Mouse (Mus musculus) c-Kit-positive CD71-positive TER-119-negative erythroid progenitor cells, embryonic 14.5 days (primary cell): ENCODE data around the gene Tmcc2.

Experiments
- DNase-seq: peaks from one replicate; pipeline ENCODE4 v3.0.0-alpha.2; 2013; ENCODE audit warnings: low read depth

The Tmcc2 gene

DNA sequence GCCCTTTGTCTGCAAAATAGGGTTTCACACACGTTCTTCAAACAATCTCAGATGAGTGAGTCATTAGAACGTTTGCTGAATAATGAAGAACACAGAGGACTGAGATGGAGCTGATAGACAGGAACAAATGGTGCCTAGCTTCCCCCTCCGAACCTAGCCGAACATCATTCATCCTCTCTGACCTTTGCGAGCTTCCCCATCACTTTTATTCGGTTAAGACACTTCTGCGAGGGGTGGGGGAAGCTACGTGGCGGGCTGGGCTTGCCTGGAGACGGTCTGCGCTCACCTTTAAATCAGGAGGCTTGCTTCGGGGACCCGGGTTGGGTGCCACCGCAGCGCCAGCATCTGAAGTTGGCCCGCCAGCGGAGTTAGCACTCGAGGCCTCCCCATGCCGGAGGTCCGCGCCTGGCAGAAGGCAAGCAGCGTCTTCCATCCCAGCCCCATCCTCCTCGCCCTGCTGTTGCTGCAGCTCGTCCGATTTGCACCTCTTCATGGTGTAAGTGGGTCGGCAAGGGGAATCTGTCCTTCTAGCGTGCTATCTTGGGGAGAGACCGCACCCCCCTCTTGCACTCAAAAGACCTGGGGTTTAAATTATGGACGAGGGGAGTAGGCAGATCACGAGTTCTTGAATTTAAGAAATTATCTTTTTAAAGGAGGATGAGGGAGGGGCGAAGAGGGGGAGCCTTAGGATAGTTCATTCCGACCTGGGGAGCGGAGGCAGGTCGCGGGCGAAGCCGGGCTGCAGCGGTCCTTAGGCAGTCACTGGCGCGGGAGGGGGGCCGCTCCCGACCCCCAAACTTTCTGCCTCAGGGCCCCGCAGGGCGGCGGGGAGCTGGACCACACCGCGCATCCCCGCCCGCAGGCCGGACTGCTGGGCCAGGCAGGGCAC is at the start of gene Tmcc2:
Tmcc2 (minus strand) TSS at position 591 of the 889 bp plus-strand sequence.
- DNase-seq = no peak

DNA sequence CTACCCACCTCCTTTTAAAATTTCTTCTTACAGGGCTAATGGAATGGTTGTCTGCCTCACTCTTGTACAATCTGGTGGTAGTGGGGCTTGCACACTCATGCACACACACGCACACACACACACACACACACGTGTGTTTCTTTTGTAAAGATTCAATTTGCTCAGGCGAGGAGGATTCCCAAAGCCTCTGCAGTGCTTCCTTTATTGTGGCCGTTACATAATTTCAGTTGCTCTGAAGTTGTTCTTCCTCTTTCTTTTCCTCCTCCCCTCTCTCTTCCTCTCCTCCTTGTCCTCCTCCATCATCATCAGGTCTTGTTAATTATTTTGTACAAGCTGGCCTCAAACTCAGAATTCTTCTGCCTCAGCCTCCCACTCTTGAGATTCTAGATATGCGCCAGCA is 46.3 kb upstream of the Tmcc2 start:
- no peak for DNase-seq

DNA sequence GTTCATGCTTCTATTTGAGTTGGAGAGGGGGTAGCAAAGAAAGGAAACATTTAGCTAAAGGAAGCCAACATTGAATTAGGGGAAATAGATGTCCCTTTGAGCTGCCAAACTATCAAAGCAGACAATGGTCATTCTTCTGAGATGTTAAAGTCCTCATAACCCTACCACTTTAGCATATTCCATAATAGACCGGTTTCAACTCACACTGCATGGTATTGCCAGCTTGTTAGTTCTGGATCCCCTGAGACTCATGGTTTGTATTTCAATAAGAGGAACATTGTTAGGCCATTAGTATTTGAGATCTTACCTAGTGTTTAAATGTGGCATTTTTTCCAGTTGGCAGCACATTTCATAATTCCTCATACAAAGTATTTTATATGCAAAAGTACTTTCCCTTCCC is 45.9 kb upstream of the Tmcc2 start:
- no peak for DNase-seq

DNA sequence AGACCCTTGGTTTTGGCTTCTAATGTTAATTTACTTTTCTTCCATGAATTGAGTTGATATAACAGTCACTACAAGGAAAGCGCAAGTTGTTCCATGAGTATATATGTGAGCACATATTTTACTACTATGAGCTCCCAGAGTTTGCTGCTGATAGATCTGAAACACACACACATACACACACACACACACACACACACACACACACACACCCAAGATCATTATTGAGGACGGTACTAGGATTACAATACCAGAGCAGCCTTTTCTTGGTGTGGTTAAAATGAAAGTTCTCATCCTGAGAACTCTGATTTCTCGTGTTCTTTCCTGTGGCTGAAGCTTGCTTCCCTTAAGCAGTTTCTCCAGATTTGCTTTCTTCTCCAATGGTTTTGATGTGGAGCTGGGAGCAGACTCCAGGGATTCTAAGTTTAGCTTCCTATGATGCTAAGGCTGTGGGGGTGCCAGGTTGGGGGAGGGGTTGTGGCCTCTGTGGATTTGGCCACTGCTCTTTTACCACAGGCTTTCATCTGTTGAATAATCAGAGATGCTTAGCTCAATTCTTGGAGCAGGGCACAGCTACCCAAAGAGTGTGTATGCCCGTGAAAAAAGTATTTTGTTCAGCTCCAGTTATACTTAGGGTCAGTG is 45.4 kb upstream of the Tmcc2 start:
- no peak for DNase-seq

DNA sequence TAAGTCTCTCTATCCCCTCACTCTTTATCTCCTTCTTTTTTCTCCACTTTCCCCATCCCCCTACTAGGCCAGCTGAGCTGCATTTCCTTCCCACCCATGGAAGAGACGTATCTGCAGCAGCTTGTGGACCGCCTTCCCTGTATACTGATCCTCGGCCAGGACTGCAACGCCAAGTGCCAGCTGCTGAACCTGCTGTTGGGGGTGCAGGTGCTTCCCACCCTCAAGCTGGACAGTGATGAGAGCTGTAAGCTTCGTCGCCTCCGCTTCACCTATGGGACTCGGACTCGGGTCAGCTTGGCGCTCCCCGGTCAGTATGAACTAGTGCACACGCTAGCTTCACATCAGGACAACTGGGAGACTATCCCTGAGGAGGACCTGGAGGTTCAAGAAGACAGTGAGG is 43.0 kb upstream of the Tmcc2 start:
- no peak for DNase-seq

DNA sequence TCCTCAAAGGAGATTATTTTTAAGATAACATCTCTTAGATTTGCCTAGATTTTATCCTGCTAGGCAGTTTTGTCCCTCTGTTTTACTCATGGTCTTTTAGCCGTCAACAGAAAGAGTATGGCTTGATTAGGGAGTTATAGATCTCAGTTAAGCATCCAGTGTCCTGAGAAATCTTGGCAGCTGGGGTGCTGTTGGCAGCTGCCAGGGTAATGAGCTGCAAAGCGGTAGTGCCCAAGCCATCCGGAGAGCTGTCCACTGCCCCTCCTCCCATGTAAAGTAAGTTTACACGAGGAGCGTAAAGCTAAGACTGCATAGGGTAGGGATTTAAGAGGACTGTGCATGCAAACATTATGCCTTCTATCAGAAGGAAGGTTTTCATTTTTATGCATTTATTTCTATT is 42.3 kb upstream of the Tmcc2 start:
- no peak for DNase-seq

DNA sequence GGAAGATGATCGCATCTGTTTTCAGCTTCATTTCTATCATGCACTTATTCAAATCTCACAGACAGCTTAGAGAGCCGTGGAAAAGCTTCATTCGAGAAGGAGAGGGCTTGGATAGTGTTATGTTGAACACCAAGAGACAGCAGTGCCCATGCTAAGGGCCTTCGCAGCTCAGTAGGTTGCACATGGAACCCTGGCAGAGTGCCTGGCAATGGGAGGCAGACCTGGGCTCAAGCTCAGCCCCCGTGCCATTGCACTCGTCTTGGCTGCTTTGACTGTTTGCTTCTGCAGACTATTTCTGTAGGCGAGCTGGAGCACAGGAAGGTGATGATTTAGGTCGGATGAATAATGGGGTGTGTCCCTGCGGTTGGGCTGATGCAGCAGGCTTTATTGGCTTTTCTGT is 40.6 kb upstream of the Tmcc2 start:
- no peak for DNase-seq

DNA sequence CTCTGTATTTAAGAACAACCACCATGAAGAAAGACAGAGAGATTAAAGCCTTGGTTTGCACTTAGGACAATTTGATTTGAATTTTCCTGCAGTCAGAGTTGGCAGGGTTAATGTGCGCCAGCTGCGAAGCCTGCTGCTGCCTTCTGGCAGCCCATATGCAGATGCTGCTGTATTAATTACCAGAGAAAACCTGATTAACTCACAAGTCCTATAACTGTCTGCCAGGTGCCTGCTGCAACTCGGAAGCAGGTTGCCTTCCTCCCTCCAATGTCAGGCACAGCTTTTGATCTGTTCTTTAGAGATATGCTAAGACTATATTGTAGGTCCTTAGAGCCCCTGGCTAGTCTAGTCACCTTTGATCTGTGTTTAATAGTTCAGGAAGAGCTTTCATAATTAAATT is 39.7 kb upstream of the Tmcc2 start:
- no peak for DNase-seq

DNA sequence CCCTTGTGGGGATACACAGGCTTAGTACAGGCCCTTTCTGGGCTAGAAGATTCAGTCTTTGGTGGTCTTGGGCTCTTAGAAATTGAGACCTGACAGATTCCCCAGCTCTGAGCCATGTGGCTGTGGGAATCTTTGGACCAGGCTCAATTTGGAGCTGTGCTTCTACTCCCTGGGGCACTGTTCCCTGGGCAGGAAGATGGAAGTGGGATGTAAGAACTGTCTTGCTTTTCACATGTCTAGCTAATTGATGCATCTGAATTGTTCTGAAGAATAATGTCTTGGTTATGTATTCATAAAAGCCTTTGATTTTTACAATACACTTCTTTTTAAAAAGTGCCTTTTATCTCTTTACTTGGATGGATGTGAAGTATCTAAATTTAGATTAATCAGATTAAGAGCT is 34.5 kb upstream of the Tmcc2 start:
- no peak for DNase-seq

DNA sequence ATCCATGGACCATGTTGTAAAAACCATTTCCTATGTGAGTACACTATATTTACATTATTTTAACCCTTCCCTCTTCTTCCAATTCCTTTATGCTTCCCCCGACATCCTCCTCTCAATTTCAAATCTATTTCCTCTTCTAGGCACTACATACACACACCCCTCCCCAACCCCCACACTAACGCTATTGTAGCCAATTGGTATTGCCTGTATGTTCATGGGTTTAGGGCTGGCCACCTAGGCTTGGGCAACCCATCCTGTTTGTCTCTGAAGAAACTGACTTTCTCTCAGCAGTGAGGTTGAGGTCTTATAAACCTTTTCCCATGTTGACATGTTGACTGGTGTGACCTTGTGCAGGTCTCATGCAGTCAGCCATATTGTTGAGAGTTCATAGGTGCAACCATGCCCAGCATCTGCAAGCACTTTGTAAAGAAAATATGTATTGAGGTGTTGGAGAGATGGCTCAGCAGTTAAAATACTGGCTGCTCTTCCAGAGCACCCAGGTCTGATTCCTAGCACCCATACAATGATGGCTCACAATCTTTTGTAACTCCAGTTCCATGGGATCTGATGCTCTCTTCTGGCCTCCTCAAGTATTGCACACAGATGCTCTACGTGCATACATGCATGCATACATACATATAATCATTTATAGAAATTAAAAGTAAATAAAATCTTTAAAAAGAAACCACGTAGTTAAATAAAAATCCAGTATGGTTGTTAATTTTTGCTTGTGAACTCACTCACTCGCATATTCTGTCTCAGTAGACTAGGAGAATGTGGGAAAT is 32.0 kb upstream of the Tmcc2 start:
- no peak for DNase-seq

DNA sequence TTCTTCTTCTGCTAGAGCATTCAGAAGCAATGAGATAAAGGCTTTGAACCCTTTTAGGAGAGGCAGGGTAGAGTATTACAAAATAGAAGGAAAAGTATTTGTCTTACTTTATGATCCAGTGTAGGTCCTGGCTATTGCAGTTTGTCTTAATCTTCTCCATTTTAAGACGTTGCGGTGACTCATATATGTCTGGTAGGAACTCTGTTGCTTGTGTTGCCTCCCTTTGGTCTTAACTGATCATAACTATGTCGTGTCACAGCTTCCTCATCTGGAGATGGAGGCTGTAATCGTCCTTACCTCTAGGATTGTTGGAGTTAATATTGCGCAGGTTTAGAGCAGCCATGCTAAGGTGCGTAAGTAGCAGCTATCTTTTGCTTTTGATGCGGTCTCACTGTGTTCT is 29.6 kb upstream of the Tmcc2 start:
- no peak for DNase-seq

DNA sequence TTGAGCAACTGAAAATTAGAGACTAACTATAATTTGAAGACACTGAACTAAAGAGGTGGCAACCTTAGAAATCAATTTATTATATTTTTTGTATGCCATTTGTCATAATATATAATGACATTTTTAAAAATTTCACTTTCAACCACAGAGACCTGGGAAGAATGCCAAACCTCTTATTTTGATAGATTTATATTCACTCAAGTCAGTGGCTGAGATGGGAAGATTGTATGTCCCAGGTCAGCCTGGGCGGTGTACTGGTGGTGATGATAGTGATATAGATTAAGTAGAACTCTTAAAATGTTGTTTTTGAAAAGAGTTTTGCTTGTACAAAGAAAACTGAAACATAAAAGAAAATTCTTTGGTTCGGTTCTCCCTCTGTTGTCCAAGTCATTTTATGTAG is 29.1 kb upstream of the Tmcc2 start:
- no peak for DNase-seq

DNA sequence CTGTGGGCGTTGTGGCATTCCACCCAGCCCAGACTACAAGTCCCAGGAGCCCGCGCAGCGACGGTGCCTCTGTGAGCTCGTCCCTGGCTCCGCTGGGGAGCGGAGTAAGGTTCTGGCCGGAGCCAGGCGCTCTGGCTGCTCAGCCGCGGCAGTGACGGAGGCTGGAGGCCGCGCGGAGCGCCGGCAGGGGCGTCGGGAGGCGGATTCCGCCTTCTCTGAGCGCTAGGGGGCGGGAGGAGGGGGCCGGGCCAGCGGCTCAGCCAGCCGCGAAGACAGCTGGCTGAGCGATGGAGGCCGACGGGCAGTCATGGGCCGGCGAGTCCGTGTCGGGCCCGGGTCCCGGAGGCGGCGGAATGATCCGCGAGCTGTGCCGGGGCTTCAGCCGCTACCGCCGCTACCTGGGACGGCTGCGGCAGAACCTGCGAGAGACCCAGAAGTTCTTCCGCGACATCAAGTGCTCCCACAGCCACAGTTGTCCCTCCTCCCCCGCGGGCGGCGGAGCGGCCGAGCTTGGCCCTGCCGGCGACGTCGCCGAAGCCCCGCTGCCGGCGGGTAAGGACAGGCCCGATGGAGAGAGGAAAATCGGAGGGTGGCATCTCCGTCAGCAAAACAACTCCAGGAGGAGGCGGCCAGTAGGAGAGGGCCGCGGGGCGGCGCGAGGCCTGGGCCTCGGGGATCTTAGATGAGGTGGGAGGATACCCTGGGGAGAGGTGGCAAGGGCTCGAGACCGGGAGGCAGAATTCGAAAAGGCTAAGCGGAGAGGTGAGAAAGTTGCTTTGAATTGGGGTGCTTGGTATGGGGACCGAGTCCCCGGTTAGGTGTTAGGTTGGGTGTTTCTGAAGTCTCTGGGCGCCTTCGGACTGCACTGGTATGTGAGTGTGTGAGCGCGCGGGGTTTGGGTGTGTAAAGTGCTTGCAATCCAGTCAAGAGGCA is 26.5 kb upstream of the Tmcc2 start, which contains the start of gene Dstyk:
Dstyk (plus strand) TSS at position 237 of the 933 bp plus-strand sequence.
- peak; percentile 78 for DNase-seq

DNA sequence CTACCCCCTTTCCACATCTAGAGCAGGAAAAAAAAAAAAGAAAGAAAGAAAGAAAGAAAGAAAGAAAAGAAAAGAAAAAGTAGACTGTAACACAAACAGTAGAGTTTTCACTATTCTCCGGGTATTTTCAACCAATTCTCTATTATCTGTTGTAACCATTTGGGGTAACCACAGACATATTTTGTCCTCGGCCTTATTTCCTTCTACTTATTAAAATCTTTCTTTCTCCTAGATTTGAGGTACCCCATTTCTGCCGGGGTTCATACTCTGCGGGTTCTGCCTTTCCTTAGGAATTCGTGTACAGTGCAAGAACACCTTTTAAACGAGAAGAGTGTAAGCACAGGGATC is 25.8 kb upstream of the Tmcc2 start:
- no peak for DNase-seq

DNA sequence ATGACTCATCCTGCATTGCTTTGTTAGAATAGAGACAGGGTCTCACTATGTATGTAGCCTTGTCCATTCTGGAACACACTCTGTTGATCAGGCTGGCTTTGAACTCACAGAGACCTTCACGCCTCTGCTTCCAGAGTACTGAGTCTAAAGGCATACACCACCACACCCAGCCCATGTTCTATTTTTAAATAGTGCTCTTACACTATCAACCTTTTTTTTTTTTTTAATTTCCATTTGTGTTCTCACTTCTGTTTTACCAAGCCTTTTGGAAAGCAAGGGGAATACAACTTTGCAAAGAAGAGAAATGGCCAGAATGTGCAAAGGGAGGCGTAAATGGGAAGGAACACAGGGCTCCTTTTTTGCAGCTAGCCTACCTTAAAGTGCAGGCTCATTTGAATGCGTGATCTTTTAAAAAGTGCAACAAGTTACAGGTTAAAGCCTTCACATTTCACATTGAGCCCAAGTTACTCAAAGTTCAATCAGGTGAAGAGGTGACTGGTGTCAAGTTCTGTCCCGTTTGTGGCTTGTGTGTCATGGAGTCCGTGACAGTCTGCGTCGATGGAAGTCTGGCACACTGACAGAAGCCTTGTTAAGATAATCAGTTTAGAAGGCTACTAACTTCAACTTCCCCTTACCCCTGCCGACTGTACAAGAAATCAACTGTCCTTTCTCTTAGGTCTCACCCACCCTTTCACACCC is 25.3 kb upstream of the Tmcc2 start:
- peak; percentile 21 for DNase-seq

DNA sequence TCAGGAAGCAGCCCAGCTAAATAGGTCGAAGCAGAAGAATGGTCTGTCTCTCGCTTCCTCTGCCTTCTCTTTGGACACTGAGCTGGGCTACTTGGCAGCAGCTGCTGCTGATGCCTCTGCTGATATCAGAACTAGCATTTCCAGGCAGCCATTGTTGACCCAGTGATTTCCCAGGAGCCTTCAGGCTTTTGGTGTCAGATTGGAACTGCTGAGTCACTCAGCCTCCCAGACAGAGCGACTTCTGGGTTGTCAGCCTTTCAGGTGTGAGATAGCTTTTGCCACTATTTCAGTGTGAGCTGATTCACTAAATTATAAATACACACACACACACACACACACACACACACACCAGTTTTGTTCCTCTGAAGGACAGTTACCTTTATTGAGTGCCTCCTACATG is 19.6 kb upstream of the Tmcc2 start:
- DNase-seq = peak; percentile 41

DNA sequence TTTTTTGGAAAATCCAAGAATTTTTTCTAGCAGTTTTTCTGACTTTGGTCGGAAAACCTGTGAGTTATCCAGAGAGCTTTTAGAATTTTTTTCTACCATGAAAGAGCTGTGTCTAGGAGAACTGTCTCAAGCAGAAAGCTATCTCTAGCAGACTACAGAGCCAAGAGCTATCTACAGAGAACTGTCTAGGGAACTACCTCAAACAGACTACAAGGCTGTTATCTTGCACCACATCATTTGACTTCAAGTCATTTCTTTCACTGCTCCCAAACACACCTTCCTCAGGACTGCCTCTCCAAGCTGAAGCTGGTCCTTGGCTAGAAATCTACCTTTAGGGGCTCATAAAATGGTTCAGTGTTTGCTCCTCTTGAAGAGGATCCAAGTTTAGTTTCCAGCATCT is 10.8 kb upstream of the Tmcc2 start:
- DNase-seq = no peak

DNA sequence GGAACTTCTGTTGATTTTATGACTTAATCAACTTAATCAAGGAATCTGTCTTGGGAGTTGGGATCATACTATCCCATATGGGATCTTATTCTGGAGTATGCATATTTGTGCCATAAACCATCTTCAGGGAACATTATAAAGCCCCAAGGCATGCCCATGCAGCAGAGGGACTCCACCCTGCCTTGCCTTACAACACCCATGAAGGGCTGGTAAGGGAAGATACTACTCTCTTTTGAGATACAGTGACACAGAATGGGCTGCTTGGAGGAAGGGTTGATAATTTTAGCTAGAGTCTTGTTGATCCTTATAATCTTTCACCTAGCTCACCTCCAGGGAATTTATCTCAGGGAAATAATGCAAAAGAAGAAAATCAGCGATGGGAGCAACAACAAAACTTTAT is 9.5 kb upstream of the Tmcc2 start:
- no peak for DNase-seq

DNA sequence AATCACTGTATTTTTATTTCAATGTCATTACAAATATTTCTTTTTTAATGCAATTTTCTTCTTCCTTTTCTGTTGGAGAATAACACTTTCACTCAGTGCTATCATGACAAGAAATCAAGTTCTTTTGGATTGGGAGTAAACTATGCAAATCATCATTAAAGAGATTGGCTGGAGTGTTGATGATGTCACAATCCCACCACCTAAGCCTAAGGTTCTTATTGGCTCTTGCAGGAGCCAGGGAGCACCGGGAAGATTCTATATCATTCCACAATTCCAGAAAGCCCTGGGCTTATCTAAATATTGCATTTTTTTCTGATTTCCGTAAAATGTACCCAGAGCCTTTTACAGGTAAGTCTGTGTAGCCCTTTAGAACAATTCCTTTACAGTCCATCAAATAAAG is 5.6 kb upstream of the Tmcc2 start:
- no peak for DNase-seq

DNA sequence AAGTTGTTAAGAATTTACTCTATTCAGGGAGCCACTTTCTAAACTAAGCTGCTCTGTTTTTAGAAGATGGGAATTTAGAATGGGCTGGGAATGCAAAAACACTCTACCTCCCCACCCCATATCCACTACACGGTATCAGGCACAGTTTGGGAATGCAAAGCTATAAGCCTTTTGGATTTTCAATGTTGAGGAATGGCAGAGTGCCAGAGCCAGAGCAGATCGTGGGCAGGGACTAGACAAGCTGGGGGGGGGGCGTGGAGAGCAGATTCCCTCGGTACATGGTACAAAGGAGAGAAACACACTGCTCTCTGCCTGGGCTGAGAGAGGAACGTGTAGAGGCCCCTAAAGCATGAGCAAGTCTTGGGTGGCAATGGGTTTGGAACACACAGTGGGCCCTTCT is 1.8 kb upstream of the Tmcc2 start:
- DNase-seq = no peak

DNA sequence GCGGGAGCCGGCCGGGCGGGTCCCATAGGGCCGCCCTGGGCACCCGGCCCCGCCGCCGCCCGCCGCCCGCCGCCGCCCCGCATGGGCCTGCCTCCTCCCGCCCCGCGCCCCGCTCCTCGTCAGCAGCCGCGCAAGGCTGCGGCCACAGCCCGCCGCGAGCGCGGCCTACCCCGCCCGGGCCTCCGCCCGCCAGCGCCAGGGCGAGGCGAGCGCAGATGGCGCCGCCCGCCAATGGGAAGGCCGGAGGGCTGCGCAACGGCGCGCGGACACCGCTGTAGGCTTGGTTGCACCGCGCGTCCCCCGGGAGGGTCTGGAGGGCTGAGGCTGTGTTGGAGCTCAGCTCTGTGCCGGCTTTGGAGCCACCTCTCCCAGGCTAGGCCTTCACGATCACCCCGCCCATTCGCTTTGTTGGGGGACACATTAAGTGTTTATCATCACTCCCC is 520 bp upstream of the Tmcc2 start:
- DNase-seq = no peak
